Mouse (Mus musculus) lung, postnatal 0 days (tissue): ENCODE results near the gene Otud1. TPM values are rescaled to one million over a fixed set of nuclear protein-coding genes. Genes with fewer than 3 reads are reported as not detected.
A peak's percentile ranks its signal among the peaks of the same experiment; 100 is the strongest.

Experiments
- ATAC-seq: fragments of 200-750 bp; cut with Nextera tagmentation; 2 replicates; pipeline ENCODE4 v1.8.0; 2017; ENCODE audit warnings: moderate library complexity
- DNase-seq: peaks from one replicate; pipeline ENCODE4 v3.0.0-alpha.2; 2016; ENCODE audit warnings: low spot score
- H3K27ac ChIP-seq: fragments of 300-500 bp; sonication (generic); 2 replicates; pipeline ENCODE4 v1.5.1; 2014; ENCODE audit warnings: antibody characterized with exemption, mild to moderate bottlenecking, low read length, mixed read lengths
- H3K27me3 ChIP-seq: fragments of 300-500 bp; sonication (generic); replicated peaks from 2 replicates; pipeline ENCODE4 v1.6.1; 2014; ENCODE audit warnings: low read length, mixed read lengths; ENCODE audit not compliant: insufficient read depth
- H3K36me3 ChIP-seq: fragments of 300-500 bp; sonication (generic); 2 replicates; pipeline ENCODE4 v1.6.1; 2014; ENCODE audit warnings: low read length, mixed read lengths; ENCODE audit not compliant: insufficient read depth
- H3K4me1 ChIP-seq: fragments of 300-500 bp; sonication (generic); 2 replicates; pipeline ENCODE4 v1.6.1; 2014; ENCODE audit warnings: antibody characterized with exemption, low read depth, low read length, mixed read lengths; ENCODE audit not compliant: insufficient read depth
- H3K4me2 ChIP-seq: fragments of 300-500 bp; sonication (generic); replicated peaks from 2 replicates; pipeline ENCODE4 v1.6.1; 2014; ENCODE audit warnings: low read depth, mild to moderate bottlenecking, low read length, moderate library complexity, mixed read lengths
- H3K4me3 ChIP-seq: fragments of 300-500 bp; sonication (generic); 2 replicates; pipeline ENCODE4 v1.5.1; 2014; ENCODE audit warnings: low read depth, low read length
- H3K9ac ChIP-seq: fragments of 300-500 bp; sonication (generic); replicated peaks from 2 replicates; pipeline ENCODE4 v1.6.1; 2014; ENCODE audit warnings: low read depth, mild to moderate bottlenecking
- H3K9me3 ChIP-seq: fragments of 300-500 bp; sonication (generic); 2 replicates; pipeline ENCODE4 v1.6.1; 2016; ENCODE audit warnings: low read length, mixed read lengths
- CTCF ChIP-seq: IDR thresholded peaks from 2 replicates; pipeline ENCODE4 v1.5.1; 2016; ENCODE audit warnings: antibody characterized with exemption, mild to moderate bottlenecking
- EP300 ChIP-seq: IDR thresholded peaks from 2 replicates; pipeline ENCODE4 v1.6.1; 2016; ENCODE audit warnings: antibody characterized with exemption, mild to moderate bottlenecking, control low read depth
- WGBS: fragments of 180-500 bp; shearing (Covaris S2); extraction: QIAGEN DNeasy Blood & Tissue Kit; methylation state at CpG from one replicate; pipeline ENCODE4 v1.1.7; 2014; 5-methylcytosine and 5-hydroxymethylcytosine counted together
- polyA plus RNA-seq: library from polyadenylated mRNA; unstranded; fragments of >200 nt; fragmentation: Nextera tagmentation; extraction: Ambion mirVana; gene quantifications from 2 replicates; pipeline ENCODE4 v1.2.1, GENCODE M21; 2015

Gene Otud1
- polyA plus RNA-seq, 1 experiment from 2014 or later = 7.8 TPM

DNA sequence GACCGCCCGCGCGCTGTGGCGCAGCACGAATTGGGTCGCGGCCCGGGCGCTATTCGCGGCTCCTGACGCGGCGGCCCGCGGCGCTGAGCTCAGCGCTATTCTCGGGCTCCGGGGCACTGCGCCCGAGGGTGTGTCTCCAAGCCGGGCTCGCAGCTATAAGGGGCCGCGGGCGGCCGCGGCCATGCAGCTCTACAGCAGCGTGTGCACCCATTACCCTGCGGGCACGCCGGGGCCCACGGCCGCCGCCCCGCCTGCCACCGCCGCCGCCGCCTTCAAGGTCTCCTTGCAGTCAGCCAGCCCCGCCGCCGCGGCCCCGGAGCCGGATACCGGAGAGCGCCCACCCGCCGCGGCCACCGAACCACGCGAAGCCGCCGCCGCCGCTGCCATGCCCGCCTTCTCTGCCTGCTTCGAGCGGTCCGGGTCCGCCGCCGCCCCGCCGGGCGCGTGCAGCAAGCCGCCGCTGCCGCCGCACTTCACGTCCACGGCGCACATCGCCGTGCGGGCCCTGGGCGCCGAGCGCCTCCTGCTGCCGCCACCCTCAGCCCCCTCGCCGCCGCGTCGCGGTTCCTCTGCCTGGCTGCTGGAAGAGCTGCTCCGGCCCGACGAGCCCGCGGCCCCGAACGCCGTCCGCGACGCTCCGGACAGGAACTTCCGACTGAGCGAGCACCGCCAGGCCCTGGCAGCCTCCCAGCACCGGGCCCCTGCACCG is 483 bp downstream of the Otud1 start:
- DNase-seq = peak; percentile 67
- H3K27me3 ChIP-seq = no peaks in the 10 kb centered on the region
- WGBS = 0% methylated on average over 56 of the region's 108 CpGs
- H3K9me3 ChIP-seq = no peaks in the 10 kb centered on the region
- H3K4me2 ChIP-seq = peak overlapping the region; percentile 85
- H3K27ac ChIP-seq = peak overlapping the region; percentile 98
- H3K4me1 ChIP-seq = peaks cover 3% of the 10 kb centered on the region; the same call in 1 of the 2 replicates
- H3K9ac ChIP-seq = peak overlapping the region; percentile 91
- peak; percentile 81 for ATAC-seq
- H3K4me3 ChIP-seq = peak overlapping the region; percentile 87
- TF ChIP-seq EP300 (no peak), CTCF (peak; percentile 43)
- no peaks in the 10 kb centered on the region for H3K36me3 ChIP-seq

DNA sequence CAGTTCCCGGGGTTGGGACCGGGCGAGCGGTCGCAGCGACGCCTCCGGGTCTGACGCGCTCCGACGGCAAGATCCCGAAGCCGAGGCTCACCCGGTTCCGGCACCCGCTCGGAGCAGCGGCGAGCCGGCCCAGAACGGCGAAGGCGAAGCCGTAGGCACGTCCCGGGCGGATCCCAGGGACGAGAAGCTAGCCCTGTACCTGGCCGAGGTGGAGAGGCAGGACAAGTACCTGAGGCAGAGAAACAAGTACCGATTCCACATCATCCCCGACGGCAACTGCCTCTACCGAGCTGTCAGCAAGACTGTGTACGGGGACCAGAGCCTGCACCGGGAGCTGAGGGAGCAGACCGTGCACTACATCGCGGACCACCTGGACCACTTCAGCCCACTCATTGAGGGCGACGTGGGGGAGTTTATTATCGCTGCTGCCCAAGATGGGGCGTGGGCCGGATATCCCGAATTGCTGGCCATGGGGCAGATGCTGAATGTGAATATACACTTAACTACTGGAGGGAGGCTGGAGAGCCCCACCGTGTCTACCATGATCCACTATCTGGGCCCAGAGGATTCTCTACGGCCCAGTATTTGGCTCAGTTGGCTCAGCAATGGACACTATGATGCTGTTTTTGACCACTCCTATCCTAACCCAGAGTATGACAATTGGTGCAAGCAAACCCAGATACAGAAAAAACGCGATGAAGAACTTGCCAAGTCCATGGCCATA is 1.3 kb downstream of the Otud1 start:
- H3K9ac ChIP-seq = peak overlapping the region; percentile 91
- no peak for ATAC-seq
- peak; percentile 41 for DNase-seq
- H3K9me3 ChIP-seq = no peaks in the 10 kb centered on the region
- TF ChIP-seq CTCF (no peak), EP300 (no peak)
- peak overlapping the region; percentile 87 for H3K4me3 ChIP-seq
- H3K4me1 ChIP-seq = peaks cover 6% of the 10 kb centered on the region; the same call in 1 of the 2 replicates
- peak overlapping the region; percentile 85 for H3K4me2 ChIP-seq
- H3K27ac ChIP-seq = peak overlapping the region; percentile 98
- WGBS = 2% methylated on average over 49 of the region's 49 CpGs
- no peaks in the 10 kb centered on the region for H3K36me3 ChIP-seq
- no peaks in the 10 kb centered on the region for H3K27me3 ChIP-seq

DNA sequence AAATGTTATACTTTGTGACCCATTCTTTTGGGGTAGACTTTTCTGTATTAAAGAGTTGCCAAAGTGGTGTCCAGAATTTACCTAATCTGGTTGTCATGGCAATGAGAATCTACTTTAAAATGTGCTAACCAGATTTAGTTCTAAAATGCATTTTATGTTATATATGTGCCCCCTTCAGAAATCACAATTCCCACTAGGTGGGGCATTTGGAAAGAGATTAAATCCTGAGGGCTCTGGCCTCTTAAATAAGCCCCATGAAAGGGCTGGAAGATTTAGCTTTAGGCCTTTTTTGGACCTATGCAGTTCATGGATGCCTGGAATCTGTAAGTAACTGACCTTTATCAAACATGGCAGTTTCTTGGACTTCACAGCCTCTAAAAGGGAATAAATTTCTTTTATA is 3.3 kb downstream of the Otud1 start:
- no peaks in the 10 kb centered on the region for H3K36me3 ChIP-seq
- DNase-seq (no peak), ATAC-seq (no peak)
- no peak overlapping the region; the same call in 1 of the 2 replicates for H3K4me2 ChIP-seq
- H3K4me3 ChIP-seq = no peak overlapping the region
- H3K27me3 ChIP-seq = no peaks in the 10 kb centered on the region
- H3K9ac ChIP-seq = no peak overlapping the region
- H3K4me1 ChIP-seq = peaks cover 6% of the 10 kb centered on the region; the same call in 1 of the 2 replicates
- no peak overlapping the region for H3K27ac ChIP-seq
- H3K9me3 ChIP-seq = no peaks in the 10 kb centered on the region
- no peak for TF ChIP-seq CTCF
- no peak for TF ChIP-seq EP300

DNA sequence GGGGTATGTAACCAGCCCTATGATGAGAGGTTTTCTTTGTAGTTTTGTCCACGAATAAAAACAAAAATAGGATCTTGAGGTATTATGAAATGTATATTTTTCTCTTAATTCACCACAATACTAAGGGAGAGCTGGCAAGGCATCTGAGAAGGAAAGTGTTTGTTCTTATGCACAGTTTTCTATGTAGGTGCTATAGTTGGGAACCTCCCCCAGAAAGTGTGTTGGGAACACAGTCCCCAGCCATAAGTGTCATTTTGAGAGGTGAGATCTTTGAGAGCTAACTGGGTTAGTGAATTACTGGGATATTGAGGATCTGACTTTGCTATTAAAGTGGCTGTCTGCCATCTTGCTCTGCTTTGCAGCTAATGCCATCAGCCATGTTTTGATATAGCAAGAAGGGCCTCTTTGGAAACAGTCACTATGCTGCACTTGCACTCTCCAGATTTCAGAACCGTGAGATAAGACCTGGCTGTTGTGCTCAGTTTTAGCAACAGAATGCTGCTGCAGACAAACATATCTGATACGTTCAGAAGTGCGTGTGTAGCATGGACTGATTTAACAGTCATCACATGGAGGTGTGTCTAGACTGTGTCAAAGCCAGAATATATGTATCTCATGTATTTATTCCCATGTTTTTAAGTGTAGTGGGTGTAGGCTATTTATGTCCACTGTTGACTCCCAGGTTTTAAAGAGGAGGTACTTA is 5.7 kb downstream of the Otud1 start:
- TF ChIP-seq CTCF = no peak
- TF ChIP-seq EP300 = no peak
- H3K27ac ChIP-seq = no peak overlapping the region
- no peak for DNase-seq

DNA sequence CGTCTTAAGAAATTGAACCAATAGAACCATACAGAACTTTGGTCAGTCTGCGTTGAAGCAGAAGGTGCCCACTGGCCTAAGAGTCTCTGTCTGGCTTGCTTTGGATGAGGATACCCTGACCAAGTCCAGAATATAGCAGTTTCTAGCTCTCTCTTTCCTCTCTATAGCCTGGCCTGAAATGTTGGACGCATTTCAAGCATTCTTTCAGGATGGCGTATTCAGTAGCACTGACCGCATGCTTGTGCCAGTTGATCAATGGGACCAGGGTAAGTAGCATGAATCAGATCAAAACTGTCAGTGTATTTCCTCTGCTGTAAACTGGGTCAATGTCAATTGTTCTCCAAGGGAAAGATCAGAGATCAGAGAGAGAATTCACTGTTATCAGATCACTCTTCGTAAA is 6.6 kb downstream of the Otud1 start:
- DNase-seq = peak; percentile 64
- no peak overlapping the region for H3K27ac ChIP-seq
- H3K9me3 ChIP-seq = no peaks in the 10 kb centered on the region
- no peak overlapping the region for H3K4me3 ChIP-seq
- H3K4me1 ChIP-seq = peaks cover 6% of the 10 kb centered on the region; the same call in 1 of the 2 replicates
- ATAC-seq = peak; percentile 68
- H3K36me3 ChIP-seq = no peaks in the 10 kb centered on the region
- no peak for TF ChIP-seq CTCF
- TF ChIP-seq EP300 = no peak
- no peak overlapping the region for H3K4me2 ChIP-seq
- no peaks in the 10 kb centered on the region for H3K27me3 ChIP-seq
- 32% methylated on average over 6 of the region's 6 CpGs for WGBS
- no peak overlapping the region for H3K9ac ChIP-seq

More for the DNA sequence above, 5.7 kb downstream of the Otud1 start:
- Histone ChIP-seq H3K9ac (no peak overlapping the region), H3K4me3 (no peak overlapping the region), H3K36me3 (no peaks in the 10 kb centered on the region), H3K4me1 (peaks cover 6% of the 10 kb centered on the region; the same call in 1 of the 2 replicates), H3K4me2 (no peak overlapping the region), H3K27me3 (no peaks in the 10 kb centered on the region), H3K9me3 (no peaks in the 10 kb centered on the region)
- ATAC-seq = no peak
- 63% methylated on average over 4 of the region's 4 CpGs for WGBS
